Mouse (Mus musculus) limb, embryonic 15.5 days (tissue): ENCODE results near the gene Bcl2l1. TPM values are rescaled to one million over a fixed set of nuclear protein-coding genes. Genes with fewer than 3 reads are reported as not detected.
A peak's percentile ranks its signal among the peaks of the same experiment; 100 is the strongest.

Experiments
- ATAC-seq: fragments of 200-750 bp; cut with Nextera tagmentation; 2 replicates; pipeline ENCODE4 v1.8.0; 2017; ENCODE audit warnings: low read depth, moderate TSS enrichment; ENCODE audit not compliant: insufficient number of reproducible peaks, low FRiP score, low TSS enrichment
- H3K27ac ChIP-seq: fragments of 300-500 bp; sonication (generic); 2 replicates; pipeline ENCODE4 v1.5.1; 2015; ENCODE audit warnings: moderate library complexity, mild to moderate bottlenecking, inconsistent platforms
- H3K27me3 ChIP-seq: fragments of 300-500 bp; sonication (generic); 2 replicates; pipeline ENCODE4 v1.6.1; 2015; ENCODE audit warnings: inconsistent platforms
- H3K36me3 ChIP-seq: fragments of 300-500 bp; sonication (generic); 2 replicates; pipeline ENCODE4 v1.6.1; 2015; ENCODE audit warnings: inconsistent platforms
- H3K4me1 ChIP-seq: fragments of 300-500 bp; sonication (generic); 2 replicates; pipeline ENCODE4 v1.6.1; 2015; ENCODE audit warnings: inconsistent platforms
- H3K4me2 ChIP-seq: fragments of 300-500 bp; sonication (generic); 2 replicates; pipeline ENCODE4 v1.6.1; 2015; ENCODE audit warnings: mild to moderate bottlenecking, inconsistent platforms
- H3K4me3 ChIP-seq: fragments of 300-500 bp; sonication (generic); 2 replicates; pipeline ENCODE4 v1.5.1; 2015; ENCODE audit warnings: mild to moderate bottlenecking, inconsistent platforms
- H3K9ac ChIP-seq: fragments of 300-500 bp; sonication (generic); 2 replicates; pipeline ENCODE4 v1.6.1; 2015; ENCODE audit warnings: inconsistent platforms
- H3K9me3 ChIP-seq: fragments of 300-500 bp; sonication (generic); 2 replicates; pipeline ENCODE4 v1.6.1; 2016; ENCODE audit warnings: inconsistent platforms
- WGBS: fragments of 180-500 bp; shearing (Covaris S2); methylation state at CpG from one replicate; pipeline ENCODE4 v1.1.7; 2015; 5-methylcytosine and 5-hydroxymethylcytosine counted together
- polyA plus RNA-seq: library from polyadenylated mRNA; unstranded; fragments of >200 nt; fragmentation: Nextera tagmentation; extraction: Ambion mirVana; gene quantifications from 2 replicates; pipeline ENCODE4 v1.2.1, GENCODE M21; 2015

The Bcl2l1 gene
- polyA plus RNA-seq = 96.2 and 96.7 TPM in 2 replicates

DNA sequence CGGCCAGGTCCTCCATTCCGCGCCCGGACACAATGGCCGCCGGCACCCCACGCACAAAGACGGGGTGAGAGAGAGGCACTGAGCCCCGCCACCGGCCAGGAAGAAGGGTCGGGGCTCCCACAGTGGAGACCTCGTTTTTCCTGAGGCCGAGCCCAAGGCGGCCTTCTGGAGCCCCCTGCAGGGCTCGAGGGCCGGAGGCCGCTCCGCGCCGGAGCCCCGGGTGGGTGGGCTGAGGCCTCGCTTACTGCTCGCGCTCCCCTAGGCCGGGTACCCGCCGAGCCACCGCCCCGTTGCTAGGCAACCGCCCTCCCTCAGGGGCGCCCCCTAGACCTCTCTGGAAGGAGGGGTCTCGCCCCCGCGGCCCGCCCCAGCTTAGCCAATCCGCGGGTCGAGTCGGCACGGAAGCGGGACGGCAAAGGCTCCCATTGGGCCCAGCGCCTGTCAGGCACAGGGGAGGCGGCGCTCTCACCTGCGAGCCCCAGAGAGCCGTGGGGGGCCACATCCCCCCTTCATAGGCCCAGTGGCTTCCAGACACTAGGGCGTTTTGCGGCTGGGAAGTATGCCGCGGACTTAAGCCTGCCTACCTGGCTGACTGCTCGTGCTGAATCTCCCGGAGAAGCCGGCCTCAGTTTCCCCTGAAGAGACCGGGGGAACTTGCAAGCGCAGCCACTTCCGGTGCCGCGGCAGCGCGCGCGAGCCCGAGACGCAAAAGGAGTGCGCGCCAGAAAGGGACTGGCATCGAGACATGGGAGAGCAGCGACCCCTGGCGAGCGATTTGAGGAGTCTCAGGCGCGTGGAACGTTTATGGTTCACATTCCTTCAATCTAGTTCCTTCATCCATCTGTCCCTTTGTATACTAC lies at the start of gene Bcl2l1:
Gene Bcl2l1 (minus strand): TSS at position 710 of the 860 bp plus-strand sequence.
- WGBS = under 1% methylated on average over 74 of the region's 74 CpGs
- Histone ChIP-seq H3K27ac (peak within 1 kb of the TSS; percentile 98), H3K9me3 (no peaks in the 10 kb centered on the region), H3K36me3 (no peaks in the 10 kb centered on the region), H3K27me3 (no peaks in the 10 kb centered on the region), H3K4me2 (peak within 1 kb of the TSS; percentile 70), H3K4me1 (peaks cover 32% of the 10 kb centered on the region), H3K9ac (peak within 1 kb of the TSS; percentile 82), H3K4me3 (peak within 1 kb of the TSS; percentile 76)
- ATAC-seq = peak; percentile 98

DNA sequence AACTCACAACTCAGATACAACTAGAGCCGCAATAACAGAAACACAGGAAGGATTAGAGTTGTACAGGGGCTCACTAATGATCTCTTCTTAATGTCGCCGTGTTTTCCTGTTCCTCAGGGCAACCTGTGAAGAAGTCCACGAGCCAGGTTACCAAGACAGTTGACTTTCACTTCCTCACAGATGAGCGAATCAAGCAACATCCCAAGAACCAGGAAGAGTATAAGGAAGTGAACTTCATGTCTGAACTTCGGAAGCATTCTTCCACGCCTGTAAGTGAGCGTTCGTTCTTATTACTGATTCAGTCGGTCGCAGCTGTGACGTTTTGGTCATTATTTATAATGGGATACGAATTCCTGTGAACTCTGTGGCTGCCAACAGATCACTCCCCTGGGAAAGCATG lies 49.4 kb upstream of the Bcl2l1 start:
- Histone ChIP-seq H3K4me2 (no peak overlapping the region), H3K4me3 (no peak overlapping the region), H3K27ac (no peak overlapping the region), H3K4me1 (no peaks in the 10 kb centered on the region), H3K9ac (no peak overlapping the region), H3K36me3 (peaks cover 84% of the 10 kb centered on the region), H3K9me3 (no peaks in the 10 kb centered on the region), H3K27me3 (no peaks in the 10 kb centered on the region)
- WGBS = 84% methylated on average over 13 of the region's 13 CpGs
- no peak for ATAC-seq

DNA sequence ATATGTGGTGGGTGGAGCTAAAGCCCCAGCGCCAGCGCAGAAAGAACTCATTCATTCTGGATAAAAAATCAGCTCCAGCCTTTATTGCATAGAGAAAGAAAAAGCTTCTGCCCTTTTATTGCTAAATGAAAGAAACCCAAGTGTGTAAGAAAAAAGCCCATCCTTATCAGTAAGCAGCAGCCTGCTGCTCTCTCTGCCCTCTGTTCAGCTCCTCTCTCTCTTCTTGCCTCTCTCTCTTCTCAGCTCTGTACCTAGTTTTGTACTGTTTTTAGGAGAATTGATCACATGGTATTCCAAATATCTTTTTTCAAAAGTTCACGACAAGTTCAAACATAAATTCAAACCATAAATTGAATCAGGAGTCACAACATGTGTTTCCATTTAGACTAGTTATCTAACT lies 46.7 kb upstream of the Bcl2l1 start:
- Histone ChIP-seq H3K36me3 (peaks cover 74% of the 10 kb centered on the region), H3K27ac (no peak overlapping the region), H3K27me3 (no peaks in the 10 kb centered on the region), H3K4me1 (no peaks in the 10 kb centered on the region), H3K4me3 (no peak overlapping the region), H3K9ac (no peak overlapping the region), H3K9me3 (no peaks in the 10 kb centered on the region), H3K4me2 (no peak overlapping the region)
- ATAC-seq = no peak
- 85% methylated on average over 3 of the region's 3 CpGs for WGBS

DNA sequence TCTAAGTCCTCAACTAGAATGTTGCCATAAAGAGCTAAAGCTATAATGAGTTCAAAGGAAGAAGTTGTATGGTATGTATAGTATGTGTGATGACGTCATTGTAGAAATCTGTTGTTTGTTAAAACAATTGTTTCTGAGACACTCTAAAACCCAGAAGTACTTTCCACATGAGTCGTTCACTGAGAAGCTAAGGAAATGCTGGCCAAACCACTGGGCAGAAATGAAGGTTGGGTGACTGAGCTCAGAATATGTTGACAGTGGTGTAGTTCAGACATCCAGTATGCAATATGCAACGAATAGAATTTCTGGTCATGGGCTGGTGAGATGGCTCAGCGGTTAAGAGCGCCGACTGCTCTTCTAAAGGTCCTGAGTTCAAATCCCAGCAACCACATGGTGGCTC lies 31.8 kb upstream of the Bcl2l1 start:
- Histone ChIP-seq H3K9ac (no peak overlapping the region), H3K27ac (no peak overlapping the region), H3K4me1 (no peaks in the 10 kb centered on the region), H3K27me3 (no peaks in the 10 kb centered on the region), H3K36me3 (peaks cover 38% of the 10 kb centered on the region; the same call in 1 of the 2 replicates), H3K9me3 (no peaks in the 10 kb centered on the region), H3K4me2 (no peak overlapping the region), H3K4me3 (no peak overlapping the region)
- WGBS = 88% methylated on average over 6 of the region's 6 CpGs
- no peak for ATAC-seq

DNA sequence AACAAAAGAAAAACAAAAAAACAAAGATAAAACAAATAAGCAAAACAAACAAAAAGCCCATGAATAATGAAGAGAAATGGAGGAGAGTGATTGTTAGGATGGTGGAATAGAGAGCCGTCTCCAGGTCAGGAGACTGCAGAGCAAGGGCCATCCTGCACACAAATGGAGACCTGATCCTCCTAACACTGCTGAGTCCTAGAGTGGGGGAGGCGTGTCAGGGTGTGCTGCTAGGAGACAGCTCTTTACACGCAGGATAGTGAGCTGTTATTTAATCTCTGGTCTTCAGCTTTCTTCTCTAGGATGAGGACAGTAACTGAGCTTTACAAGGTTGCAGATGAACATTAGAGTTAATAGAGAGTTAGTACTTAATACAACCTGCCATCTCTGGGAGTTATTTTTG lies 31.1 kb upstream of the Bcl2l1 start:
- Histone ChIP-seq H3K4me3 (no peak overlapping the region), H3K9ac (no peak overlapping the region), H3K27ac (no peak overlapping the region), H3K36me3 (peaks cover 40% of the 10 kb centered on the region; the same call in 1 of the 2 replicates), H3K9me3 (no peaks in the 10 kb centered on the region), H3K4me2 (no peak overlapping the region), H3K27me3 (no peaks in the 10 kb centered on the region), H3K4me1 (no peaks in the 10 kb centered on the region)
- ATAC-seq = no peak
- 86% methylated on average over 3 of the region's 3 CpGs for WGBS

DNA sequence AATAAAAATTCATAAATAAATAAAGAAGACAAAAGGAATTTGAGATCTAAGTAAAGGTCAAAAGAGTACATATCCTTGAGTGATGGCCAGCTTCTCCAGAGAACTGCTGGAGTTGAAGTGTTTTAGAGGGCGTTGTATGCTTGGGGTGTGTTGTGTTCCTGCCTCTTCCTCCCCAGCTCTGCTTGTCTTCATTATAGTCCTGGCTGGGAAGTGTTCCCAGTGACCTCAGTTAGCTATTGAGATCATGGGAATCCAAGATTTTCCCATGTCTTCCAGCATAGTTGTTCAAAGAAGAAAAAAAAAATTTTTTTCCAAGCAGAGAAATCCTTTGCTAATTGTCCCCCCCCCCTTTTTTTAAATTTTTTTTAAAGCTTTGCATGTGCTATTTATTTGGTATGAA lies 30.4 kb upstream of the Bcl2l1 start:
- H3K9ac ChIP-seq = no peak overlapping the region
- no peaks in the 10 kb centered on the region for H3K4me1 ChIP-seq
- no peaks in the 10 kb centered on the region for H3K9me3 ChIP-seq
- no peak overlapping the region for H3K4me2 ChIP-seq
- no peak overlapping the region for H3K27ac ChIP-seq
- WGBS = 96% methylated on average over 1 of the region's 1 CpGs
- H3K4me3 ChIP-seq = no peak overlapping the region
- H3K36me3 ChIP-seq = peaks cover 41% of the 10 kb centered on the region
- no peaks in the 10 kb centered on the region for H3K27me3 ChIP-seq
- no peak for ATAC-seq

DNA sequence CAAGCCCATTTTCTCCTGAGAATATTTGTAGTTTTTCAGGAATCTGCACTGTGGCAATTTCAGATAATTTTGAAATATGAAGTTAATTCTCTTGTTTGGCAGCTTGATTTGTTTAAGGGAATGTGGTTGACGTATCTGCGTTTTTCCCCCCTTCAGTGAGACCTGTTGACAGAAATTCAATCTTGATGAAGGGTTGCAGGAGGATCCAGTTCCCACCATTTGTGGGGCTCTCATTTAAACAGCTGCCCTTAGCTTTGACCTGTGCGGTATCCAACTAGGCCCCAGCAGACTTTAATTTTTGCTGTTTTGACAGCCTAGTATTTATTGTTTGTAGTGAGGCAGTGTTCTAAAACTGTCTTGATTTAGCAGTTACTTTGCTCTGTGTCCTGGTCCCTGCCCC lies 28.0 kb upstream of the Bcl2l1 start:
- H3K36me3 ChIP-seq = peaks cover 52% of the 10 kb centered on the region

DNA sequence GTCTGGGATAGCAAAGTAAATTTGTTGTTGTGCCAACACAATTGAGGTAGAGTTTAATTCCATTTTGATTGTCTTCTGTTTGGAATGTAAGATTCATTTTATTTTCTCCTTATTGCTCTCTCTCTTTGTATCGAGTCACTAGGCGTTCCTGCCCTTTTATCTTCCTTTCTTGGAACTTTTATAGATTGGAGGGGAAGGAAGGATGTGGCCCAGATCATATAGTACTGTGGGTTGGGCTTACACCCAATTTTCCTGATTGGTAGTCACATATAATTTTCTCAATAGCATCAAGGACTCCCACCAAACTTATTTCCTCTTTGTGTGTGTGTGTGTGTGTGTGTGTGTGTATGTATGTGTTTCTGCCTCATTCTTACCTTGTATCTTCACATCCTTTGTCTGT lies 16.9 kb upstream of the Bcl2l1 start:
- Histone ChIP-seq H3K9me3 (no peaks in the 10 kb centered on the region), H3K4me2 (peak overlapping the region; percentile 74), H3K27me3 (no peaks in the 10 kb centered on the region), H3K4me1 (peaks cover 19% of the 10 kb centered on the region), H3K9ac (peak overlapping the region; percentile 39; the same call in 1 of the 2 replicates), H3K4me3 (peak overlapping the region; percentile 73), H3K27ac (no peak overlapping the region), H3K36me3 (0 out of 2 replicates have a peak, but pooled peaks cover 13% of the 10 kb centered on the region)
- 0% methylated on average over 2 of the region's 2 CpGs for WGBS
- no peak for ATAC-seq

More for the DNA sequence above, 28.0 kb upstream of the Bcl2l1 start:
- H3K4me2 ChIP-seq = no peak overlapping the region
- 74% methylated on average over 3 of the region's 3 CpGs for WGBS
- no peak for ATAC-seq
- no peaks in the 10 kb centered on the region for H3K4me1 ChIP-seq
- no peaks in the 10 kb centered on the region for H3K27me3 ChIP-seq
- H3K4me3 ChIP-seq = no peak overlapping the region
- H3K9ac ChIP-seq = no peak overlapping the region
- no peaks in the 10 kb centered on the region for H3K9me3 ChIP-seq
- H3K27ac ChIP-seq = no peak overlapping the region

DNA sequence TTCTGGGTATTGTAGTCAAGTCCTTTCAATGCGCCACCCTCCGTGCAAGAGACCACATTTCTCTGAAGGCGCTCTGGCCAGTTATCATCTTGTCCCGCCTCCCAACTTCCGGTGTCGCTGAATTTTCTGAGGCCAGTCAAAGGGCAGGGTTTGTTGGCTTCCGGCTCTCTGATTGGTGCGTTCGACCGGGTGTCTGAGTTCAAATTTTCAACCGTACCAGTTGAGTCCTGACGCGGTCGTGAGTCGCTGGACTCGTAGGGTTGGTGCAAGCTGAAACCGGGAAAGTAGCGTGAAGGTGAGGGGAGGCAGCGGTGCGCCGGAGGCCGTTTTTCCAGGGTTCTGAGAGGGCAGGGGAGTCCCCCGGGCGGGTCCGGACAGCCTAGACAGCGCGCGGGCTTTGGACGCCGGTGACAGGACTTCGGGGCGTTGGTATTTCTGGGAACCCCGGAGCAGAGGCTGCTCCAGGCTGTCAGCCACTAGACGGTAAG lies 16.3 kb upstream of the Bcl2l1 start, which contains the start of gene Tpx2:
Gene Tpx2 (plus strand): TSS at position 150 of the 488 bp plus-strand sequence.
- WGBS = under 1% methylated on average over 34 of the region's 34 CpGs
- Histone ChIP-seq H3K27ac (peak within 1 kb of the TSS; percentile 71), H3K4me2 (peak within 1 kb of the TSS; percentile 74), H3K36me3 (0 out of 2 replicates have a peak, but pooled peaks cover 7% of the 10 kb centered on the region), H3K4me3 (peak within 1 kb of the TSS; percentile 73), H3K27me3 (no peaks in the 10 kb centered on the region), H3K9me3 (no peaks in the 10 kb centered on the region), H3K9ac (peak within 1 kb of the TSS; percentile 39), H3K4me1 (peaks cover 19% of the 10 kb centered on the region)
- peak; percentile 96 for ATAC-seq

DNA sequence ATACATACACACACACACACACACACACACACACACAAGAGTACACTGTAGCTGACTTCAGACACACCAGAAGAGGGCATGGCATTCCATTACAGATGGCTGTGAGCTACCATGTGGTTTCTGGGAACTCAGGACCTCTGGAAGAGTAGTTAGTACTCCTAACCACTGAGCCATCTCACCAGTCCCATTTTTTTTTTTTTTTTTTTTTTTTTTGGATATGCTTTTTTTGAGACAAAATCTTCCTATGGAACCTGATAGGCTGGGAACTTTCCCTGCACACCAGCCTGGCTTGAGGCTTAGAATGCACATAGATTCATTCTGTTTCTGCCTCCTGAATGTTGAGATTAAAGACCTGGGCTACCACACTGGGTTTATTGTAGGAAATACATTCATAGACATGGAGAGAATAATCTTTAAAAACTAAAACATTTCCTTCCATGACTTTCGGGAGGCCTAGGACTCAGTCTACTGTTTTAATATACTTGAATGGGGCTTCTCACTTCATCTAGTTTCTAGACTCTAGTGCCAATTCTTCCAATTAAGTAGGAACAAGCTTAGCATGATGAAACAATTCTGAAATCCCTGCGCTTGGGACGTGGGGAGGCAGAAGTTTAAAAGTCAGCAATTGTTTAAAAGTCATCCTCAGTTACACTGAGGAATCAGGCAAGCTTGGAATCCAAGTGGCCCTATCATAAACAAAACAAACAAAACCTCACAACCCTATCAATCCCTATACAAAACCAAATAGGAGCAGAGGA lies 15.7 kb upstream of the Bcl2l1 start:
- ATAC-seq = no peak
- H3K27ac ChIP-seq = no peak overlapping the region
- H3K9ac ChIP-seq = no peak overlapping the region
- H3K4me1 ChIP-seq = peaks cover 19% of the 10 kb centered on the region
- H3K4me2 ChIP-seq = peak overlapping the region; percentile 37
- H3K9me3 ChIP-seq = no peaks in the 10 kb centered on the region
- WGBS = 20% methylated on average over 3 of the region's 3 CpGs
- H3K36me3 ChIP-seq = 0 out of 2 replicates have a peak, but pooled peaks cover 1% of the 10 kb centered on the region
- peak overlapping the region; percentile 73 for H3K4me3 ChIP-seq
- no peaks in the 10 kb centered on the region for H3K27me3 ChIP-seq

DNA sequence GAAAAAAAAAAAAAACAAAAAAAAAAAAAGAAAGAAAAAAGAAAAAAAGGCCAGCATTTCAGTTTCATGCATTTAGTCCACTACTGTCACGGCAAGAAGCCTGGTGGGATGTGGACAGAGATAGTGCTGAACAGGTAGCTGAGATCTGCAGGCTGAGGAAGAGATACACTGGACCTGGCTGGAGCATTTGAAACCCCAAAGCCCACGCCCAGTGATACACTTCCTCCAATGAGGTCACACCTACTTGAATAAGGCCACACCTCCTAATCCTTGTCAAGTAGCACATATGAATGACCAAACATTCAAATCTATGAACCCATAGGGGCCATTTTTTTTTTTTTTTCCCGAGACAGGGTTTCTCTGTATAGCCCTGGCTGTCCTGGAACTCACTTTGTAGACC lies 11.2 kb upstream of the Bcl2l1 start:
- H3K4me1 ChIP-seq = no peaks in the 10 kb centered on the region
- H3K36me3 ChIP-seq = no peaks in the 10 kb centered on the region
- no peak overlapping the region for H3K4me3 ChIP-seq
- H3K9ac ChIP-seq = no peak overlapping the region
- no peaks in the 10 kb centered on the region for H3K9me3 ChIP-seq
- ATAC-seq = no peak
- H3K27ac ChIP-seq = no peak overlapping the region
- H3K27me3 ChIP-seq = no peaks in the 10 kb centered on the region
- 69% methylated on average over 3 of the region's 3 CpGs for whole genome bisulfite sequencing
- H3K4me2 ChIP-seq = no peak overlapping the region

DNA sequence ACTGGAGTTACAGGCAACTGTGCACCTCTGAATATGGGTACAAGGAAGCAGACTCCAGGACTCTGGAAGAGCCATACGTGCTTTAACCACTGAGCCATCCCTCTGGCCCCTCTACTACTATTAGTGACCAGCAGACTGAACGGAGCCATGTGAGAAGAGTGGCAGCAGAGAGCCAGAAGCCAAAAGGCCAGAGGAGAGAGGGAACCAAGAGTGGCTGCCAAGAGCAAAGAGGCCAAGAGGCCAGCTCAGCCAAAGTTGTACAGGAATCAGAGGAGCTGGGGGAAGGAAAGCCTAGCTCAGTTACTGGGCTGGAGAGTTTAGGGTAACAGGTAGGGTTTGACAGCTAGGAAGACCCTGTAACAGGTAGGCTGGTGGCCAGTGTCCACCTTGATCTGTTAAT lies 7.7 kb upstream of the Bcl2l1 start:
- 66% methylated on average over 2 of the region's 2 CpGs for WGBS
- H3K4me3 ChIP-seq = no peak overlapping the region
- no peaks in the 10 kb centered on the region for H3K36me3 ChIP-seq
- no peaks in the 10 kb centered on the region for H3K27me3 ChIP-seq
- H3K9me3 ChIP-seq = no peaks in the 10 kb centered on the region
- no peak overlapping the region for H3K9ac ChIP-seq
- no peaks in the 10 kb centered on the region for H3K4me1 ChIP-seq
- no peak overlapping the region for H3K4me2 ChIP-seq
- no peak for ATAC-seq
- H3K27ac ChIP-seq = no peak overlapping the region
